Mouse (Mus musculus) heart, postnatal 0 days (tissue): ENCODE measurements around the gene 4932438A13Rik. TPM values are rescaled to one million over a fixed set of nuclear protein-coding genes. Genes with fewer than 3 reads are reported as not detected.

Experiments used
- ATAC-seq: fragments of 200-750 bp; cut with Nextera tagmentation; 2 replicates; pipeline ENCODE4 v1.8.0; 2017; ENCODE audit warnings: low read depth, moderate number of reproducible peaks, moderate library complexity; ENCODE audit not compliant: insufficient read depth
- DNase-seq: peaks from one replicate; pipeline ENCODE4 v3.0.0-alpha.2; 2016; ENCODE audit warnings: low spot score
- H3K27ac ChIP-seq: fragments of 300-500 bp; sonication (generic); 2 replicates; pipeline ENCODE4 v1.5.1; 2014; ENCODE audit warnings: low read depth, mild to moderate bottlenecking
- H3K27me3 ChIP-seq: fragments of 300-500 bp; sonication (generic); 2 replicates; pipeline ENCODE4 v1.6.1; 2014; ENCODE audit warnings: low read length, mixed read lengths; ENCODE audit not compliant: control insufficient read depth, insufficient read depth
- H3K36me3 ChIP-seq: fragments of 300-500 bp; sonication (generic); replicated peaks from 2 replicates; pipeline ENCODE4 v1.6.1; 2014; ENCODE audit warnings: low read length, mixed read lengths; ENCODE audit not compliant: control insufficient read depth, insufficient read depth
- H3K4me1 ChIP-seq: fragments of 300-500 bp; sonication (generic); 2 replicates; pipeline ENCODE4 v1.6.1; 2014; ENCODE audit warnings: antibody characterized with exemption; ENCODE audit not compliant: control insufficient read depth, insufficient read depth
- H3K4me2 ChIP-seq: fragments of 300-500 bp; sonication (generic); 2 replicates; pipeline ENCODE4 v1.6.1; 2014; ENCODE audit warnings: low read depth, mild to moderate bottlenecking, low read length, moderate library complexity
- H3K4me3 ChIP-seq: fragments of 300-500 bp; sonication (generic); 2 replicates; pipeline ENCODE4 v1.5.1; 2014; ENCODE audit warnings: low read depth, low read length
- H3K9ac ChIP-seq: fragments of 300-500 bp; sonication (generic); replicated peaks from 2 replicates; pipeline ENCODE4 v1.6.1; 2014; ENCODE audit warnings: low read depth, low read length, mixed read lengths
- H3K9me3 ChIP-seq: fragments of 300-500 bp; sonication (generic); replicated peaks from 2 replicates; pipeline ENCODE4 v1.6.1; 2016; ENCODE audit warnings: low read length; ENCODE audit not compliant: control insufficient read depth
- CTCF ChIP-seq: IDR thresholded peaks from 2 replicates; pipeline ENCODE4 v1.5.1; 2016; ENCODE audit warnings: antibody characterized with exemption, control low read depth, low read depth
- EP300 ChIP-seq: IDR thresholded peaks from 2 replicates; pipeline ENCODE4 v1.6.1; 2016; ENCODE audit warnings: antibody characterized with exemption, low read depth
- WGBS: fragments of 180-500 bp; shearing (Covaris S2); extraction: QIAGEN DNeasy Blood & Tissue Kit; methylation state at CpG from one replicate; pipeline ENCODE4 v1.1.7; 2014; 5-methylcytosine and 5-hydroxymethylcytosine counted together
- polyA plus RNA-seq: library from polyadenylated mRNA; unstranded; fragments of >200 nt; fragmentation: Nextera tagmentation; extraction: Ambion mirVana; gene quantifications from 2 replicates; pipeline ENCODE4 v1.2.1, GENCODE M21; 2015
- total RNA-seq: library from RNA; depleted of rRNA; stranded (reverse); fragments of >200 nt; gene quantifications from 2 replicates; pipeline ENCODE4 v1.2.3, GENCODE M21; 2014; ENCODE audit warnings: low replicate concordance

Gene 4932438A13Rik
- total and polyA plus RNA-seq, 2 experiments from 2014 or later: 22.3 to 22.7 TPM

DNA sequence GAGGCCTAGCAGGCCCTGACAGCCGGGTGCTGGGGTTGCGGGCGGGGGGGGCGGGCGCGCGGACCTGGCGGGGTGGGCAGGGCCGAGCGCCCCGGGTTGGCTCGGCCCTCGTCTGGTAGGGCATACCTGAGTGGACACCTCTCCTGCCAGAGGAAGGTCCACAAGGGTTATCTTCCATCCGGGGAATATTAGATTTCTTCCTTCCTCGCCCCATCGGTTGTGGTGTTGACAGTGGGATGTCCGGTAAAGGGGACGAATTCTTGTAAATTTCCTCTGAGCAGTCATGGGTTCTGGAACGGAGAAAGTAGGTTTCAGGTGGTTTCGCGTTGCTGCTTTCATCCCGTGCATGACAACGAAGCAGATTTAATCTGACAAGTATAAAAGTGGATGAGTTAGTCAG is 523 bp downstream of the 4932438A13Rik start:
- peak overlapping the region; percentile 93 for H3K4me2 ChIP-seq
- no peak for TF ChIP-seq CTCF
- no peak for TF ChIP-seq EP300
- peak; percentile 34 for ATAC-seq
- WGBS: 2% methylated on average over 12 of the region's 23 CpGs
- peak; percentile 8 for DNase-seq
- H3K4me1 ChIP-seq: peaks cover 11% of the 10 kb centered on the region
- H3K9ac ChIP-seq: peak overlapping the region; percentile 96
- H3K4me3 ChIP-seq: peak overlapping the region; percentile 96
- peaks cover 20% of the 10 kb centered on the region for H3K36me3 ChIP-seq
- H3K9me3 ChIP-seq: no peaks in the 10 kb centered on the region
- no peaks in the 10 kb centered on the region for H3K27me3 ChIP-seq
- H3K27ac ChIP-seq: peak overlapping the region; percentile 85

DNA sequence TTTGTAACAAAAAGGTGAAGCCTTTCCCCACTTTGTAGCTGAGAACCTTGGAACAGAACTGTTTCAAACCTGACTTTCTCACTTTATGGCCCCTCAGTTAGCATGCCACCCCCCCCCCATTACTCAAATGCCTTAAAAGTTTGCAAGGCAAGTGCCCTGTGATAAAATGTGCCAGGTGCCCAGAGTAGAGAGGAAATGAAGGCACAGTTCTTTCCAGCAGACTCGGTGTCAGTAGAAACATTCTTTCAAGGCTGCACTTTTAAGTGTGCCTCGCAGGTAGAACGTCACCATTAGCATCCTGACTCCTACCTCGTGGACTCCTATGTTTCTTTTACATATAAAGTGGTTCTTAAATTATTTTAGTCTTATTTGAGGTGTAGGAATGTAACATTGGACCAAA is 977 bp downstream of the 4932438A13Rik start:
- H3K9ac ChIP-seq: peak overlapping the region; percentile 96
- no peak for TF ChIP-seq EP300
- peak overlapping the region; percentile 96 for H3K4me3 ChIP-seq
- ATAC-seq (no peak), DNase-seq (no peak)
- no peak overlapping the region for H3K27ac ChIP-seq
- H3K36me3 ChIP-seq: peaks cover 20% of the 10 kb centered on the region
- no peaks in the 10 kb centered on the region for H3K27me3 ChIP-seq
- H3K4me1 ChIP-seq: peaks cover 11% of the 10 kb centered on the region
- peak overlapping the region; percentile 93 for H3K4me2 ChIP-seq
- H3K9me3 ChIP-seq: no peaks in the 10 kb centered on the region
- 52% methylated on average over 4 of the region's 4 CpGs for WGBS

DNA sequence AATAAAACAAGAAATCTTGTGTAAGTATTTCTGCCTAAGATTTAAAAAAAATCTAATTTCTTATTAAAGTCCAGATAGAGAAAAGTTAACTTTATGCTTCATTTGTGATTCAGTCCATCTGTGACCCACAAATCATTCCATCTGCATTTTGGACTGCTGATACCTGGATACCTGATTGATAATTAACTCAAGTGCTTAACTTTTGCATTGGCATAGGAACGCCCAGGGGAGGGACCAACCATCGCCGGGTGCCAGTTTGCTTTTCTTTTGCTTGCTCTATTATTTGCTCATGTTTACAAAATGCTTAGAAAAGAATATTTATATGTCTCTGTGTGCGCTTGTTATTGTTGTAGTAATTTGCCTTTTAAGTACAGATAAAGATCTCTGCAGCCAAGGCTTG is 1.6 kb downstream of the 4932438A13Rik start:
- WGBS: 93% methylated on average over 4 of the region's 4 CpGs

DNA sequence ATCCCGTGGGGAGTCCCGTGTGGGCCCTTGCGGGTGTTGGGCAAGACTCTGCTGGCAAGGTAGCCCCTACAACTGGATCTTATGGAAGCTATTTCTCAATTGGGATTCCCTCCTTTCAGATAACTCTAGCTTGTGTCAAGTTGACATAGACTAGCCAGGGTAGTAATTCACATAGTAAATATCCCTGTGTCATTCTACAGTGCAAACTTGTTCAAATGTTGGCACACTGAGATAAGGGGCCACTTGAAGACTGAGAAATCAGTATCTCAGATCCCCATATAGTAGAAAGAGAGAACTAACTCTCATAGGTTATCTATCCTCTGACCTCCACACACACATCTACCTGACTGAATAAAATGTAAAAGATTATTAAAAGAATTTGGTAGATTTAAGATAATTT is 42.5 kb downstream of the 4932438A13Rik start:
- Histone ChIP-seq H3K4me1 (no peaks in the 10 kb centered on the region), H3K4me3 (no peak overlapping the region), H3K27me3 (no peaks in the 10 kb centered on the region), H3K9me3 (no peaks in the 10 kb centered on the region), H3K4me2 (no peak overlapping the region), H3K27ac (no peak overlapping the region), H3K36me3 (peaks cover 15% of the 10 kb centered on the region), H3K9ac (no peak overlapping the region)
- 91% methylated on average over 2 of the region's 3 CpGs for WGBS
- TF ChIP-seq CTCF (no peak), EP300 (no peak)
- ATAC-seq: no peak
- DNase-seq: no peak

More for the DNA sequence above, 1.6 kb downstream of the 4932438A13Rik start:
- TF ChIP-seq EP300 (no peak), CTCF (no peak)
- Histone ChIP-seq H3K27me3 (no peaks in the 10 kb centered on the region), H3K27ac (no peak overlapping the region), H3K4me2 (no peak overlapping the region), H3K4me3 (no peak overlapping the region), H3K4me1 (peaks cover 11% of the 10 kb centered on the region), H3K9me3 (no peaks in the 10 kb centered on the region), H3K9ac (no peak overlapping the region), H3K36me3 (peaks cover 20% of the 10 kb centered on the region)
- ATAC-seq: no peak
- no peak for DNase-seq

DNA sequence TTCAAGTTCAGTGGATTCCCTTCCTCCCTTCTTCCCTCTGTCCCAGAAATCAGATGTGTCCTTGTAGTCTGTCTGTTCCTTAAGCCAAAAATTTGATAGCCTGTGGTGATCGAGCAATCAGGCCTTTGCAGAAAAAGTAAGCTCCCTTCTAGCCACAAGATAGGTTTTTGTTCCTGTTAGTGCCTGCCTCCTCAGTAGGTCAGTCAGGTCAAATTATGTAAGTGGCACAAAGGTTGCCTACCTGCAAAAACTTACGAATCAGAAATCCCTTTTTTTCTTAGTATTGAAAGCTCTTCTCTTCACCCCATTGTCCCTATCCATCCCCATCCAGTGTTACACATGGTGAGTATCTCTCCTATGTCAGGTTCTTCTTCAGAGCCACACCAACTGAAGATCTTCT is 54.9 kb downstream of the 4932438A13Rik start:
- peaks cover 38% of the 10 kb centered on the region for H3K36me3 ChIP-seq
- no peak for TF ChIP-seq EP300
- no peak for TF ChIP-seq CTCF
- H3K4me3 ChIP-seq: no peak overlapping the region
- H3K4me2 ChIP-seq: no peak overlapping the region
- H3K27me3 ChIP-seq: no peaks in the 10 kb centered on the region
- no peak for ATAC-seq
- WGBS: 87% methylated on average over 2 of the region's 2 CpGs
- H3K4me1 ChIP-seq: no peaks in the 10 kb centered on the region
- H3K27ac ChIP-seq: no peak overlapping the region
- DNase-seq: no peak
- no peak overlapping the region for H3K9ac ChIP-seq
- H3K9me3 ChIP-seq: no peaks in the 10 kb centered on the region

DNA sequence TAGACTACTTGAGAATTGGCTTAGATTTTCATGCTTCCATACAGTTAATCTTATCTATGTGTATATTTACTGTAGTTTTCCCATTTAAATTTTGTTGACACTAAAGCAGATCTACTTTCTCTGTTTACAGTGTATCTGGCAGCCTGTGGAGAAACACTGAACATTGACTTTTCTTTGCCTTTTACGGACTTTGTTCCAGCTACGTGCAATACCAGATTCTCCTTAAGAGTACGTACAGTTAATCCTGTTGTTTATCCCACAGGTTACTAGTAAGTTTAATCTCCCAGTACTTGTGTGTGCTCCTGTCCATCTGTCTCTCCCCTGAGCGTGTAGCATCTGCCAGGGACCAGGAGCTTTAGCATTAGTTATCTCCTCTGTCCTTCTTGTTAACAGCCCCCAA is 55.4 kb downstream of the 4932438A13Rik start:
- Histone ChIP-seq H3K27ac (no peak overlapping the region), H3K9ac (no peak overlapping the region), H3K4me1 (no peaks in the 10 kb centered on the region), H3K9me3 (no peaks in the 10 kb centered on the region), H3K27me3 (no peaks in the 10 kb centered on the region), H3K4me3 (no peak overlapping the region), H3K36me3 (peaks cover 38% of the 10 kb centered on the region), H3K4me2 (no peak overlapping the region)
- WGBS: 92% methylated on average over 4 of the region's 4 CpGs
- ATAC-seq (no peak), DNase-seq (no peak)
- TF ChIP-seq CTCF (no peak), EP300 (no peak)
